9 mouse cellular contexts compared by ENCODE assay signal in the genomic region with DNA sequence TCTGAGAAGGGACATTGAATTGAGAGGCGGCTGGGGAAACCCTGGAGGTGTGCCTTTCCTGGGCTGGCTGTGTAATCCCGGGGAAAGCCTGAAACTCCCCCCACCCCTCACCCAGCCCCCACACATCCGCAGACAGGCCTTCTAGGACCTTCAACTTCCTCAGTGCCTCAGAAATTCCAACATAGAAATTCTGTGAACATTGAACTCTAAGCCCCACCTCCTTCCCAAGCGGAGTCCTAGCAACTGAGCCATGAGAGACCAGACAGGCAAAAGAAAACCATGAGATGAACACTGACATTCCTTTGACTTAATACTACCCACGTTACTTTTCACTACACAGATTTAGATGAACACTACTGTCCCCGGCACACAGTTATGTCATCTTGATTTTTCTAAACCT.
DNase-seq lines count a peak whose midpoint lies in the region; ATAC-seq lines count a peak whose summit lies in the region.
"Had no signal": no experiment of that assay in that cellular context is flagged by ENCODE, and none has a peak within 500 bp of the region (broad histone marks: within the 10 kb centered on the region; RNA-seq: fewer than 3 reads in every experiment).

No protein-coding gene starts in this region.

- H3K27me3 ChIP-seq in liver, embryonic 12.5 days (replicated peaks) = no peaks in the 10 kb centered on the region

- ATAC-seq in liver, embryonic 12.5 days = no peak
- ATAC-seq in erythroid progenitor cell, adult 5-6 weeks (replicated peaks; ENCODE audit: low FRiP score, poor library complexity, severe bottlenecking) = no peak

- no peak overlapping the region for H3K9ac ChIP-seq in liver, embryonic 12.5 days

- H3K4me3 ChIP-seq in liver, embryonic 12.5 days = no peak overlapping the region

- DNase-seq in embryo, embryonic 10 days (ENCODE audit: low spot score) = peak; percentile 52
- DNase-seq in embryo, embryonic 9.5 days (ENCODE audit: extremely low spot score) = no peak
- peak; percentile 78 for DNase-seq in R1 (ENCODE audit: low read depth, low spot score)
- peak; percentile 35 for DNase-seq in heart, postnatal 4 days
- no peak for DNase-seq in cerebellum, adult 18-20 months
- no peak for DNase-seq in cerebellum, postnatal 10 days
- DNase-seq: right cerebral cortex, postnatal 4 days had no signal

- 47% methylated on average over 6 of the region's 6 CpGs for WGBS in liver, embryonic 12.5 days (ENCODE audit: insufficient replicate concordance)

- 0 out of 2 replicates have a peak overlapping the region, but pooled peaks have one; percentile 28 for H3K27ac ChIP-seq in liver, embryonic 12.5 days

- H3K36me3 ChIP-seq in liver, embryonic 12.5 days = no peaks in the 10 kb centered on the region

- no peaks in the 10 kb centered on the region for H3K9me3 ChIP-seq in liver, embryonic 12.5 days (replicated peaks)

- H3K4me2 ChIP-seq in liver, embryonic 12.5 days = no peak overlapping the region

- 0 out of 2 replicates have a peak, but pooled peaks cover 7% of the 10 kb centered on the region for H3K4me1 ChIP-seq in liver, embryonic 12.5 days

Comparison
In these comparisons a context has a peak if more than half of its experiments do, and no peak if none do; other contexts are left out.
1. DNase-seq: peak in embryo, embryonic 10 days (single experiment), R1 (single experiment) and heart, postnatal 4 days (single experiment); none in embryo, embryonic 9.5 days (single experiment), cerebellum, adult 18-20 months (0 of 2) and cerebellum, postnatal 10 days (0 of 2).